Mouse (Mus musculus): ENCODE measurements at regions not wholly inside any gene's neighbourhood (a gene's known extent, or its start where the extent isn't known, plus 50 kb on each side); places are given as distances from the start of the nearest gene placed in this dataset.
A peak's percentile ranks its signal among the peaks of the same experiment; 100 is the strongest.
"Not testable (repeated sequence)": the region's sequence is repeated elsewhere in the genome, so short reads cannot be mapped to it uniquely, and the experiment has no call there.

DNA sequence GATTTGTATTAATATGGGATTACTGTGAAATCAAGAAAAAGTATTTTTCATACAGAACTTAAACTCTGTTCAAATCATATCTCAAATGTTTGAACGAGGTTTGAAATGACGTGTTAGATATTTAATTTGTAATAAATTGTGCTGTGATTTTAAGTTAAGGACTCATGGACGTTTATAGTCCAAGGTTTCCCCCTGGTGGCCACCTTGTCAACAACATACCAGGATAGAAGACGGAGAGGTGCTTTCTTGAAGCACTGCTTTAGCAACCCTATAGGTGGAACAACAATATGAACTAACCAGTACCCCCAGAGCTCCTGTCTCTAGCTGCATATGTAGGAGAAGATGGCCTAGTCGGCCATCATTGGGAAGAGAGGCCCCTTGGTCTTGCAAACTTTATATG, 517.8 kb upstream of the Adamts5 start:
- H3K27ac ChIP-seq, H3K4me3 ChIP-seq: not testable (repeated sequence)
- peak; percentile 68 for TF ChIP-seq CTCF (IDR thresholded peaks at IDR 0.05)
- DNase-seq (ENCODE audit: extremely low spot score in 1 of 2, low spot score in 2 of 2): peak; percentile 59 to 64
- intact Hi-C loops (cut with DNase I): loop anchor here (1.0 to 5.0 kb wide), 3 partner anchors 225 to 828 kb away; no protein-coding TSS in a partner anchor

- H3K27ac ChIP-seq: no peak overlapping the region
- H3K4me3 ChIP-seq: no peak overlapping the region
- no peak for DNase-seq (ENCODE audit: extremely low spot score in 1 of 2, low spot score in 2 of 2)
- no peak for TF ChIP-seq CTCF (IDR thresholded peaks at IDR 0.05)
- intact Hi-C loops (cut with DNase I): no loop called here
Observed at GRCm38 (mm10) chr16:86404309-86404708, 502.7 kb upstream of the Adamts5 start.

DNA sequence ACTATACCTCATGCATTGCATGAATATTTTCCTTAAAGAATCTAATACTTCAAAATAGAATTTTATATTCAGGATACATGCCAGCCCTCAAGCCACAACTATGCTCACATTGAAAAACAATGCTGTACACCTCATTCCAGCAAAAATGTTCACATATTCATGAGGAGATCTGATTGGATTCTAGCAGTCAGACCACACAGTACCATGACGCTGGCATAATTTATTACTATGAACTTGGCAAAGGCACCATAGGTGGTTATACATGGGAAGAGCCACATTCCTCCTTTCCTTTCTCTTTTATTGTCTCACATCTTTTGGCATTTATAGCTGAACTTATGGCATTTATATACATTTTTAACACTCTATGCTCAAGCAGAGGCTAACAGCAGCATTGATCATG, 499.8 kb upstream of the Adamts5 start:
- Histone ChIP-seq H3K27ac (no peak overlapping the region), H3K4me3 (no peak overlapping the region)
- no peak for DNase-seq (ENCODE audit: extremely low spot score in 1 of 2, low spot score in 2 of 2)
- intact Hi-C loops (cut with DNase I): no loop called here
- TF ChIP-seq CTCF (IDR thresholded peaks at IDR 0.05): no peak

GRCm38 (mm10) chr16:86399288-86399687, 497.7 kb upstream of the Adamts5 start:
- no peak overlapping the region for H3K4me3 ChIP-seq
- no peak for DNase-seq (ENCODE audit: extremely low spot score in 1 of 2, low spot score in 2 of 2)
- no peak overlapping the region for H3K27ac ChIP-seq
- intact Hi-C loops (cut with DNase I): no loop called here
- no peak for TF ChIP-seq CTCF (IDR thresholded peaks at IDR 0.05)

DNA sequence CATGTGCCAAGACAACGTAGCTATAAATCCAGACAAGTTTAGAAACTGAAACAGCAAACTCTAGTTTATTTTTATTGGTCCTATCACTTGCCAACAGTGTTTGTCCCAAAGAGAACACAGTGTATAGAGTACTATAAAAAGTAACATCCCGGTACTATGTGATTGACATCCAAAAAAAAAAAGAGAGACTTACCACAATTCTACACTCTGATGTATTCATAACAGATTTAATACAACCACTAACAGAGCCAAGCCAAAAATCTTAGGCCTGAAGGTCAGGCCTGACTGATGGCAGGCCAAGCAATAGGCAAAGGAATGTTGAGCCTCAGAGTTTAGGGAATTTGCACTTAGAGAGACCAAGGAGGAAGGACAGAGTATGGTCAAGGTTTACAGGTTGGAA, 495.9 kb upstream of the Adamts5 start:
- Histone ChIP-seq H3K4me3 (no peak overlapping the region), H3K27ac (no peak overlapping the region)
- no peak for DNase-seq (ENCODE audit: extremely low spot score in 1 of 2, low spot score in 2 of 2)
- no peak for TF ChIP-seq CTCF (IDR thresholded peaks at IDR 0.05)
- intact Hi-C loops (cut with DNase I): no loop called here

GRCm38 (mm10) chr16:86389063-86389723, 487.6 kb upstream of the Adamts5 start:
- no peak for TF ChIP-seq CTCF (IDR thresholded peaks at IDR 0.05)
- intact Hi-C loops (cut with DNase I): no loop called here
- Histone ChIP-seq H3K27ac (no peak overlapping the region), H3K4me3 (no peak overlapping the region)
- no peak for DNase-seq (ENCODE audit: extremely low spot score in 1 of 2, low spot score in 2 of 2)

DNA sequence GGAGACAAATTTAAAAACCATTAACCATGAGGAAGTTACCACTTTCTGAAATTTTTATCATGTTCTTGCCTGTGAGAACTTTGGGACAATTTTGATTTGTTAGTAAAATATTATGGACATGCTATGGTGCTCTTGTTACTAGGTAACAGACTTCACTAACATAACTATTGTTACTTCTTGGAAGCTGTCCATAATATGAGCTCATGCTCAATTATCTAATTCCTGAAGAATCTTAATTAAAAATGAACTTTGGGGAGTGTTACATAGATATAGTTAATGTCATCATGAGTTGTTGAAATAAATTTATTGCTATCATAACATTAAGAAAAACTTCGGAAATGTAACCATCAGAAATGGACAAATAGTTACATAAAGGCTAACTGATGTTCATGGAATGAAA, 486.5 kb upstream of the Adamts5 start:
- intact Hi-C loops (cut with DNase I): no loop called here
- TF ChIP-seq CTCF (IDR thresholded peaks at IDR 0.05): no peak
- H3K27ac ChIP-seq: no peak overlapping the region
- no peak for DNase-seq (ENCODE audit: extremely low spot score in 1 of 2, low spot score in 2 of 2)
- H3K4me3 ChIP-seq: no peak overlapping the region

DNA sequence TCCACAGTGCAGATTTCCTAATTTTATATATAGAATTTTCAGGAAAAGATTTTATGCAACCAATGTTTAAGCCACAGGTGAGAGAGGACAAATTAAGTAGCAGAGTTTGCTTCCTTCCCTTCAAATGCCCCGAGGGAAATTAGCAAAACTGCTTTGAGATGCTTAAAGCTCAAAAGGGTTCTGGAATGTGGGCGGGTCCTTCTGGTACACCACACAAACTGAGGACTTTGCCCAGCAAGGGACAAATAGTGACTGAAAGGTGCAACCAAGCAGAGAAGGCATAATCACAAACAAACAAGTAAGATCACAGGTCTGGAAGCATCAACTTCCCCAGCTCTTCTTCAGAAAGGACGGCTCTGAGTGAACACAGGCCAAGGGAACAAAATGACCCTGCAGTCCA, 476.4 kb upstream of the Adamts5 start:
- Histone ChIP-seq H3K4me3 (no peak overlapping the region), H3K27ac (no peak overlapping the region)
- TF ChIP-seq CTCF (IDR thresholded peaks at IDR 0.05): no peak
- DNase-seq (ENCODE audit: extremely low spot score in 1 of 2, low spot score in 2 of 2): no peak
- intact Hi-C loops (cut with DNase I): no loop called here

DNA sequence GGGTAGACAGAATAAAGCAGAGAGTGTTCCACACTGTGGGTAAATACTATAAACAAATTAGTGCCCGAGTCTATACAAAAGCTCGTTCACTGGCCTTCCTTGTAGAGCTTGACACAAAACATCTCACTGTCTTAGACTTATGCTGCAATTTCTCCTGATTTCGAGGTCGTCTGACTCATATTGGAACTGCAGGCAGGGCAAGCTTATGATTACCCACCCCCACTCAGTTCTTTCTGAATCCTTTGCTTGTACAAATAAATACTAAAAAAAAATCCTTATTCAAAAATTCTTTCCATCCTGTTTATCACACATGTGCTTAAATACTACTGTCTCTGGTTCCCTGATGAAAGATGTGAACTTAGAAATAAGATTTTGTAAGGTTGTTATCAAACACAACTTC, 470.0 kb upstream of the Adamts5 start:
- intact Hi-C loops (cut with DNase I): no loop called here

DNA sequence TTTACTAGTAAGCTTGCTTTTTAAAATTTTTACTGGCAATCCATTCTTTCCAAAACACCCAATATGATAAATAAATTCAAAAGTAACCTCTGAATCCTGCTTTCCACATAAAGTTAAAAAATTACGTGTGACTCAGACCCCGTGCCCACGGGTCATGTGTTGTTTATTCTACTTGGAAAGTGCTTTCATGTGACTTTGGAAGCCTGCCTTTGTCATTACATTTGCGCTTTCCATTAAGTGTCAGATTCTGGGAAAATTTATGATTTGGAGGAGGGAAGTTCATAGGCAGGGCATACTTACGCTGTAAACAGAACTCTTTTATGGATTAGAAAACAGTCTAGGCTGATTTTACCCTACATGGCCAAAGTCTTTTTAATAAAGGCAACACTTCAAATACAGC, 466.8 kb upstream of the Adamts5 start:
- Histone ChIP-seq H3K4me3 (no peak overlapping the region), H3K27ac (no peak overlapping the region)
- intact Hi-C loops (cut with DNase I): no loop called here
- DNase-seq (ENCODE audit: extremely low spot score in 1 of 2, low spot score in 2 of 2): no peak
- TF ChIP-seq CTCF (IDR thresholded peaks at IDR 0.05): no peak

More for the DNA sequence above, 470.0 kb upstream of the Adamts5 start:
- no peak for TF ChIP-seq CTCF (IDR thresholded peaks at IDR 0.05)
- Histone ChIP-seq H3K27ac (no peak overlapping the region), H3K4me3 (no peak overlapping the region)
- no peak for DNase-seq (ENCODE audit: extremely low spot score in 1 of 2, low spot score in 2 of 2)

GRCm38 (mm10) chr16:86366197-86366596, 464.6 kb upstream of the Adamts5 start:
- no peak for DNase-seq (ENCODE audit: extremely low spot score in 1 of 2, low spot score in 2 of 2)
- intact Hi-C loops (cut with DNase I): no loop called here
- Histone ChIP-seq H3K4me3 (no peak overlapping the region), H3K27ac (no peak overlapping the region)
- TF ChIP-seq CTCF (IDR thresholded peaks at IDR 0.05): no peak

- no peak overlapping the region for H3K27ac ChIP-seq
- no peak overlapping the region for H3K4me3 ChIP-seq
- DNase-seq (ENCODE audit: extremely low spot score in 1 of 2, low spot score in 2 of 2): no peak
- no peak for TF ChIP-seq CTCF (IDR thresholded peaks at IDR 0.05)
- intact Hi-C loops (cut with DNase I): no loop called here
Observed at GRCm38 (mm10) chr16:86361099-86361498, 459.5 kb upstream of the Adamts5 start.

DNA sequence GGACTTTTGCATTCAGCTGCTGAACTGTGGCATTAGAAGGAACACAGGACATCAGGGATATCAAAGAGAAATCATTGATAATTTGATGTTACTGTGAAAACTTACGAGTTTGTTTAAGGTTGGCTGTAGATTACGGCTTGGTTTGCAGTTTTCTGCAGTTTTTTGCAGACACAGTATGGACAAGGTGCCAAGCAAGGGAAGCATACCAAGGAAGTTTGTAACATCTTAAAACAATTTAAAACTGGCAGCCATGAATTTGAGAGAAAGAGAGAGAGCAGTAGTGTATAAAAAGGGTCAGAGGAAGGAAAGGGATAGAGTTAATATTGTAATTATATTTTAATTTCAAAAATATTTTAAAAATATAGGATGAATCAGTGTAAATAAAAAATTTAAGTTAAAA, 453.4 kb upstream of the Adamts5 start:
- intact Hi-C loops (cut with DNase I): no loop called here
- Histone ChIP-seq H3K4me3 (no peak overlapping the region), H3K27ac (no peak overlapping the region)
- no peak for TF ChIP-seq CTCF (IDR thresholded peaks at IDR 0.05)
- no peak for DNase-seq (ENCODE audit: extremely low spot score in 1 of 2, low spot score in 2 of 2)
